Mouse (Mus musculus): Measurements from ENCODE around the gene Tlcd1.

DNA sequence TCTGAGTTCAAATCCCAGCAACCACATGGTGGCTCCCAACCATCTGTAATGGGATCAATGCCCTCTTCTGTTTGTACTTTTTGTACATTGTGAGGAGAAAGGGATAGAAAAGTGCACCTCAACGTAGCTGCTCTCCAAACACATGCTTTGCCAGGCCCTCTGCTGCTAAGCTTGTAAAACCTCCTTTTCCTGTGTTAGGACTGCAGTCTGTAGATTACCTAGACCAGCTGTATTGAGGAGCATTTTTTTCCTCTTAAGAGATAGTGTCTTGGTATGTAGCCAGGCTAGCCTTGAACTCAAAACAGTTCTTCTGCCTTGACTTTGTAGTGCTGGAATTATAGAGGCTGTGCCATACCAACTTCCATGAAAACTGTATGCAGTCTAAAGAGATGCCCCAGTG is 40.4 kb upstream of the Tlcd1 start:
- TF ChIP-seq CTCF (IDR thresholded peaks at IDR 0.05; ENCODE audit: low read depth) (no peak), EP300 (IDR thresholded peaks at IDR 0.05; ENCODE audit: low read depth) (no peak)

All from heart, postnatal 0 days (tissue).